Mouse (Mus musculus) stomach, postnatal 0 days (tissue): ENCODE data around the gene Prima1.

Experiments used
- CTCF ChIP-seq: IDR thresholded peaks from 2 replicates; pipeline ENCODE4 v1.5.1; 2016; ENCODE audit warnings: antibody characterized with exemption, low read depth, mild to moderate bottlenecking, moderate library complexity
- EP300 ChIP-seq: optimal IDR thresholded peaks from 2 replicates; pipeline ENCODE3; 2016; ENCODE audit warnings: antibody characterized with exemption

GRCm38 (mm10) chr12:103168892-103169291 lies 73.1 kb downstream of the Prima1 start:
- TF ChIP-seq CTCF (no peak), EP300 (no peak)
